Mouse (Mus musculus) layer of hippocampus, postnatal 36 days (tissue): ENCODE measurements around the gene Esrp2. TPM values are rescaled to one million over a fixed set of nuclear protein-coding genes. Genes with fewer than 3 reads are reported as not detected.

ENCODE experiments used
- DNase-seq, 2 experiments: peaks; one replicate each; pipeline ENCODE4 v3.0.0; 2022
- total RNA-seq, 2 experiments: library from RNA; stranded (reverse); gene quantifications; 2 replicates each; pipeline ENCODE4 v1.2.3; 2021

Esrp2 gene
- not detected for total RNA-seq

DNA sequence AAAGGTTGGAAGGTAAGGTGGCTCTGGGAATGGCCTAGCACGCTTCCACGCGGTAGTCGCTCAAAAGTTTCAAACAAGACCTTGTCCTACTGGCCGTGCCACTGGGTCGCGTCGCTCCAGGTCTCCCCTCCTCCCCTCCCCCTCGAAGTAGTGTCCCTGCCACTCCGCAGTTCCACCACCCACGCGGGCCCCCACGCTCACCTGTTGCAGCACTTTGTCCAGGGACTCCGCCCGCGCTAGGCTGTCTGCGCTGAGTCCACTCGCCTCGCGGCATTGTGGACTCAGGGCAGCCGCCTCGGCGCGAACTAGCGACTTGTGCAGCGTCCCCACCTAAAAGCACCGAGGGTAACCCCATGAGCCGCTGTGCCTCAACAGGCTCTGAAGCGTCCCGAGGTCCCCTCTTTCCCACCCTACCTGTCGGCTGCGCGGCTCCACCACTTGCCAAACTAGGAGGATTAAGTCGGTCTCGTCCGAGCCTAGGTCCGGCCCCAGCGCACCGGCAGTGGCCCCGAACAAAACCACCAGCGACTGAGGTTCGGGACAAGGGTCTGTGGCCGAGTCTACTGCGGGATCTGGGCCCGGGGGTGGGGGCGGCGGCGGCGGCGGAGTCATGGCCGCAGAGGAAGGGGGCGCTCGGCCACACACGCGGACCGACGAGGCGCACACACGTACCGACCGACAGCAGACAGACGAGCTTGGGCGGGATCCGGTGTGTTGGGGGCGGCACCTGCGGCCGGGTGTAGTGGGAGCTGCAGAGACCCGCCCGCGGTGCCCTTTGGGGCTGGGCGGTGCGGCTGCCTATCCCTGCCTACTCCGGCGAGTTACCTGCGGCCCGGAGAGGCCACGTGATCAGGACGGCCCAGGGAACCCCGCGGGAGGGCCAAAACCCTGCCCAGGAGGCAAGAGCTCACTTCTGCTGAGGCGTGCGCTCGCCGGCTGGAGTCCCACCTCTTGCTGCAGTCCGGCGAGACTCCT lies at the start of gene Esrp2:
Gene Esrp2 (minus strand): TSS at position 819 of the 975 bp plus-strand sequence.
- no peak for DNase-seq

DNA sequence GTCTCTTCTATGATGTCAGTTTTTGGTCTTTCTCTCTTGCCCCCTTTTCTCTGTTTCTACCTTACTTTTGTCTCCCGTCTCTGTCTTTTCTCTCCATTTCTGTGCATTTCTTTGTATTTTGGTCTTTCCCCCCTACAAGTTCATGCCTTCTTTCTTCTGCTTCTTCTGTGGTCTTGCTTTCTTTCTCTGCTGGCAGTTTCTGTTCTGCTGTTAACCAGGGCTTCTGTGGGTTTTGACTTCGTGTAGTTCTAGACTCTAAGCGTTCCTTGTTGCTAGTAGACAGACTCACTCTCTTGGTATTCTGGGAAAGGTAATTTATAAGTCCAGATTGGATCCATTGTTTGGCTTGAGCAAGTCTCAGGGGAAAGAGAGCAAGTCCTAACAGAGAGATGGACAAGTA lies 49.6 kb upstream of the Esrp2 start:
- no peak for DNase-seq

DNA sequence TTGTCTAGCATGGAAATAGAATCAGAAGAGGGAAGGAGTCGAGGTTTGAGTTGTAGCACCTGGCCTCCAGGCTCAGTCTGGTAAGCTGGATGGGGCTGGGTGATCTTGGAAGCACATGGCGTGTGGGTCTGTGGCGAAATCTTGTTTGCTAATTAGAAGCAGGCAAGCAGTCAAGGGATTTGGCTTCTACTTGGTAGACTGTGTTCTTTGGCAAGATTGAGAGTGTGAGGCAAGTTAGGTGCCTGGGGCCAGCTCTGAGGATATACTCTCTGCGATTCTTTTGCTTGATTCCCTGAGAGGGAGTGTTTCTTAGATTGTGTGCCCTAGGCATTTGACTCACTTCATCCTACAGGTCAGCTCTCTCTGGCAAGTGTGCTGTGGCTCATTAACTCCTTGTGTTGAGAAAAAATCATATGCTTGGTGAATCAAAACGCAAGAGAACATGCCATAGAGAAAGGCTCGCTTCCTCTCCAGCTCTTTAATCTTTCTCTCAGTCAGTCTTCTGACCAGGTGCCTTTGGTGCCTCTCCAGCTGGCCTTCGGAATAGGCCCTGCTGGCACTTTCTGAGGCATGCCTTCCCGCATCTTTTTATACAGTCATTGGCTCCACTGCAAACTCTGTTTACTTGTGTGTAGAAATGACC lies 49.0 kb upstream of the Esrp2 start:
- DNase-seq: peak; percentile 34 to 36

DNA sequence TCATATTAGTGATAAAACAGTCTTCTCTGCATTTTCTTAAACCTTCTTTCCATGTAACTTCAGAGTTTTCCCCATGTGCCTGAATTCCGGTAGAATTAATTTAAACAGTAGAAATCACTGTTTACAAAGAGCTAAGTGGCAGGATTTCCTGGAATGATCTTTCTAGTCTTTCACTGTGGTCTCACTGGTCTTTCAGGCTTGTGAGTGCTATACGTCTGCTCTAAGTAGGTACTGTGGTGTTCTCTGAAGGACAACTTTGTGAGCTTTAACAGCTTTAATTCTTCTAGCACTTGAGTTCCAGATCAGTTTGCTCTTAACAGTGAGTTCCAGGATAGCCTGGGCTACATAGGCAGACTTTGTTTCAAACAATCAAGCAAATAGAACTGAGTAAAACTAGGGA lies 41.7 kb upstream of the Esrp2 start:
- no peak for DNase-seq

DNA sequence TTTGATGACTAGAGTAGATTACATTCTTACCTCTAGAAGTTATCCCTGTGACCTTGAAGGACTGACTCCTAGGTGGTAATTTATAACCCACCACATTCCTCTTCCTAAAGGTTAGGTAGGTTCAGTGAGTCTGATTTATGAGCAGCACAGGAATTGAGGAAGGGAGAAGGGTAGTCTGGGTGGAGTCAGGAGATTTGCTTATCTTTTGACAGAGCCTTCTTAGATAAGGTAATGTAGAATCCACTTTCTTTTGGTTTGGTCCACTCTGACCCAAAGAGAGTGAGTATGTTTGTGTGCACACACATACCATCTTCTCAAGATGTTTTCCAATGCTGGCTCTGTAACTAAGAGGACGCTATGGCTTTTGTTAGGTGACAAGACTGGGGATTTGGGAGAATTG lies 40.8 kb upstream of the Esrp2 start:
- DNase-seq: no peak

DNA sequence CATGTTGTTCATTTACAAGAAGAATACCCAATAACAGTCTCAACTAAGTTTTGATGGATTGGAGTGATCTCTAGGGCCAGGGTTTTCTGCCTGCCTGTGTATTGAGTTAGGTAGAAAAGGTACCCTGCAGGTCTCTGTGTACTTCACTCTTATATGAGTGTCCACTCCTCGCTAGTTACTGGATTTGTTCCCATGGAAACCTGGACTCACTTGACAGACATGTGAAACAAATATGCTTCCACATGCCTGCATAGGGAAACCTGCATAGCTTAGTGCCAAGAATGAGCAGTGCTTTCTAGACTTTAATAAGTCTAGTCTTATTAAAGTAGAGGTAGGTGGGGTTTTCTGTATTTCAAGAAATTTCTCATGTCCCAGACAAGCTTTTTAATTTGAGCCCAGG lies 40.1 kb upstream of the Esrp2 start:
- no peak for DNase-seq

DNA sequence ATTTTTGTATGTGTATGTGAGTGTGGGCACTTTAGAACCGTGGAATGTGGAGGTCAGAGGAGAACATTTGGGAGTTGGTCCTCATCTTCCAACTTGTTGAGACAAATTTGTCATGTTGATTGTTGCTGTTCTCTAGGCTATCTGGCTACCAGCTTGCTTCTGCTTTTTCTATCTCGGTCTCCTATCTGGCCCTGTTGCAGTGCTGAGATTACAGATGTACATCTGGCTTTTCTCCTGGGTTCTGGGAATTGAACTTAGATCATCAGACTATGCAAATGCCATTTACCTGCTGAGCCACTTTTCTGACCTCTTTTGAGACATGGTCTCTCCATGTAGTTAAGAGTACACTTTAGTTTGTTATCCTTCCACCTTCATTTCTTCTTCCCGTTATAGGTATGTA lies 36.8 kb upstream of the Esrp2 start:
- DNase-seq: no peak

DNA sequence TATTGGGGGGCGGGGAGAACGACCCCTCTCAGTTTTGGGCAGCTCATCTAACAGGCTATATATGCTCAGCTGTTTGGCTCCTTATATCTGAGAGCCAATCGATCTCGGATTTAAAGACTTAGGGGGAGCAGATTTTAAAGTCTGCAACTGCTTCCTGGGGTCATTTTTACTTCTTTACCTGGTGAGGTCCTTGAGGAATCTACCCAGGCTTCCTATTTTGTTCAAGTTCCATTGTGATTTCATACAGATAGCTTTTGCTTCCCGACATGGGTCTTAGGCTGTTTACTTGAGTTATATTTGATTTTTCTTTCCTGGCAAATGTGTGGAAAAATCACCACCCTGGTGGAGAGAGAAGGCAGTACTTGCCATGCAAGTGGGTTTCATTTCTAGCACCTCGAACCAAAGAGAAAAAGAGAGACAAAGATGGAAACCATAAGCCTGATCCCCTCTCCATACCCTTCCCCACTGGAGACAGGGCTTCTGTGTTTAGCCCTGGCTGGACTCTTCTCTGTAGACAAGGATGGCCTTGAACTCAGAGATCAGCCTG lies 33.2 kb upstream of the Esrp2 start:
- DNase-seq: no peak

DNA sequence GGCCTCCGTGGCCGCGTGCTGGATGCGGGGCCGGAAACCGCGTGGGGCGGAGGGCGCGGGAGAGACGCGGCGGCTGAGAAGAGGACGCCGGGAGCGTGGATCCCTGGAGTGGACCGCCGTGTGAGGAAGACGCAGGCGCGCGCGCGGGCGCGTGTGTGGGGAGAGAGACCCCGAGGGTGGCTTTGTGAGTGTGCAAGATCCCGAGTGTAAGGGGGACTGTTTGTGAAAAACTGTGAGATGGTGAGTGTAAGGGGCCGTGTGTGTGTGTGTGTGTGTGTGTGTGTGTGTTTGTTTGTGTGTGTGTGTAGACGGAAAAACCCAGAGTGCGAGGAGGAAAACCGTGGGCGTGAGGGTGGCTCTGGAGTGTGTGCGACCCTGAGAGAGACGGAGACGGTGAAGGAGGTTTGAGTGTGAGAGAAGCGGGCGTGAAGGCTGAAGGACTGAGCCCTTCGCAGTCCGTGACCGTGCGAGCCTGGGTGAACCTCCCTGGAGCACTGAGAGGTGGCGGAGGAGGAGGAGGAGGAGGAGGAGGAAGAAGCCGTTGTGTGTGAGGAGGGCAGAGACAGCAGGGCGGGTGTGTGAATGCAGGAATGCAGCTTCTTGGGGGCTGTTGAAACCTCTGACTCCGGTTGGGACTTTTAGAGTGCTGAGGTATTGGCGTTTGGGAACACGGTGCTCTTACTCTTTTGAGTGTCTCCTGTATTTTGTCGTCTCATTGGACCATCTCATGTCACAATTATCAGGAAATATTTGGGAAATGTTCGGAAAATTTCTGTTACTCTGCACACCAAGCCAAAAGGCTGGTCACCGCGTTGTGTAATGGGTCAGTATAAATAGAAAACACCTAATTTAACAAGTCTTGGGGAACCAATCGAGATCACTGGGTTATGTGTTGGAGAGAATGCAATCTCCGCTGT lies 32.5 kb upstream of the Esrp2 start:
- DNase-seq: peak in 1 of 2 experiments; percentile 55

DNA sequence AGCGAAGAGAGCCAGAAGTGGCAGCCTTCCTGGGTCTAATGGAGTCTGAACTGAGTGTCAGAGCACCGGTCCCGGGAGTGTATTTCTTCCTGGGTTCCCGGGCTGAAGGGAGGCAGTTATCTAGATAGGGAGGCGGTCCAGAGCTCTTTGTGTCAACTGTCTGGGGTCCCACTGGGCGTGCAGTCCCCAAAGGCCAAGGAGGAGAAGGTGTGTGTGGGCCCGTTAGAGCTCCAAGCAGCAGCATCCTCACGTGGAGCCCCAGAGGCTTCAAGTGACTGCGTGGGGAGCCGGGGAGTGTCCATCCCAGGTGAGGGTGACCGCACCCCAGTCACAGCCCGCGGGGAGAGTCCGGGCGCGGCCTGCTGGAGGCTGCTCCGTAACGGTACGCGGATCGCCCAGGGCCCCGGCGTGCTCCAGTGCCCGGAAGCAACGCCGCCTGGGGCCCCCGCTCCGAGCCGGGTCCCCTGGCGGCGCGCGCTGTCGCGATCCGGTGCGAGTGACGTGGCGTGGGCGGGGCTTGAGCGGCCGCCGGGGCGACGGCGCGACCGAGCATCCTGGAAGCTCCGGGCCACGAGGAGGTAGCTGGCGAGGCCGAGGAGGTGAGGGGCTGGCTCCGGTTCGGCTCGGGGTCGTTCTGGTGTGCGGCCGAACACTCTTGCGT lies 31.7 kb upstream of the Esrp2 start, which contains the start of gene Slc7a6:
Gene Slc7a6 (plus strand): TSS at position 502 of the 661 bp plus-strand sequence.
- DNase-seq: peak; percentile 86 to 90

DNA sequence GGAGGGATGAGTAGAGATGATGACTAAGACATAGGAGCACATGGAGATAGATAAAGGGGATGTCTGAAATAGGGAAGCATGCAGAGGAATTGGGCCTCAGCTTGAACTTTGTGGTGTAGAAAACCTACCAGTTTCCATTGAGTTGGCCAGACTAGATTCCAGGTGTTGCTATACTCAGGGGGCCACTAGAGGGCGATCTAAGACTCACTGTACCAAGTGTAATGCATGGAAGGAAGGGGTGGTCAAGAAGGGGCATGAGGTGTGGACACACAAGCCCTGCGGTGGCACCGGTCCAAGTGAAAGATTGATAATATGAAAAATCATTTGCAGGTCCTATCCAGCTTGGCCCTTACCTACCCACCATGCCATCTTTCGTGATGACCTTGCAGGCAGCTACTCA lies 28.7 kb upstream of the Esrp2 start:
- DNase-seq: peak; percentile 49 to 66

DNA sequence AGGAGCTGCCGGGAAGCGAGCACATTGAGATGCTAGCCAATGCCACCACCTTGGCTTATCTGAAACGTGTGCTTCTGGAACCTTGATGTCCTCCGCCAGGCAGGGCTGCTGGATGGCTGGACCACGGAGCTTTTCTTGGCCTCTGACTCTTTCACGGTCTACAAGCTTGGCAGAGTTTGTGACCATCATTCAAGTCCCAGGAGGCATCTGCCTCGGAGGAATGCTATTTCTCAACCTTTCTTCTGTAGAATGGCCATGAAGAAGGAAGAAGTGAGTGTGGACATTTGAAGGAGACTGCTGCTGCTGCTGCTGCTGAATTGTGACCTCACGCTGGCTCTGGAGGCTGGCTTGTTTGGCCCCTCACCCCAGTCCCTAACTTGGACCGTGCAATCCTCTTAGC lies 26.5 kb upstream of the Esrp2 start:
- no peak for DNase-seq

DNA sequence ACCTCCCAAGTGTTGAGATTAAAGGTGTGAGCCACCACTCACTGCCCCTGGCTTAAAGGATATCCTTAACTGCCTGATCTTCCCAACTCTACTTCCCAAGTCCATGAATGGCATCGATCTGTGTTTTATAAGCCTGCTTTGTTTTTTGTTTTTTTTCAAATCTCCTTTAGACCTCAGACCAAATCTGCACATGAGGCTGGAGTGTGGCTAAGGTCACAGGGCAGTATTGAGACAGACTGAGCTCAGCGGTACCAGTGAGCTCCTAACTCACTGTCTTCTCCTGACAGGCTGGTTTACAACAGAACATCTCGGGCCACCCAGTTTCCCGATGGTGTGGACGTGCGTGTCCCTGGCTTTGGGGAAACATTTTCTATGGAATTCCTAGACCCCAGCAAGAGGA lies 23.1 kb upstream of the Esrp2 start:
- no peak for DNase-seq

DNA sequence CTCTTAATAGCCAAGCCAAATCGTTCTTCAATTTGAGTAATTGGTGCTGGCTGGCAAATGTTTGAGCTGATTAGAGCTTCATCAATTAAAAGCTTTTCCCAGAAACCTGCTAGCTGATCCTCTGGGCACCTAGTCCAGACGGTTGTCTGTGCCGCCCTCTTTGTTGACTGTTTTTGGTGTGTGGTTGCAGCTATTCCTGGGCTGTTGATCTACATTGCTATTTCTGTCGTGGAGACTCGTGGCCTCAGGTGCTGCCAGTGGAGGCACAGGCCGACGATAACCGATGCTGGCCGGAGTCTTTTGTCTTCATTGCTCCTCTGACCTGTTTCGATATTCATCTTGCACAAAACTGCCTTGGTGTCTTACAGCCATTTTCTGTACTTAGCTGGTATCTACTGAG lies 21.6 kb upstream of the Esrp2 start:
- DNase-seq: no peak

DNA sequence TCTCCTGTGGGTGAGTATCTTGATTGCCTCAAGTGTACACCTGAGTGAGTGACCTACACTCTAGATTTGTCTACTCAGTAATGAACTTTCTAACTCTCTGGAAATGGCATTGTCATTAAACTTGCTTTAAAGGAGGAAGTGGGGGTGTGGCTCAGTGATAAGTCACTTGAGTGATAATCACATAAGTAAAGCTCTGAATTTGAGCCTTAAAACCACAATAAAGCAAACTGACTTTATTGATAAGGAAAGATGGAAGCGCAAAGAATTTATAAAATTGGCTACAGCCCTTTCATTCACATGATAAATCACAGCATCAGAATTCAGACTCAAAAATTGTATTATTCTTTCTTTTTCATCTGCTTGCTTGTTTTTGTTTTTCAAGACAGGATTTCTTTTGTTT lies 20.6 kb upstream of the Esrp2 start:
- DNase-seq: no peak

DNA sequence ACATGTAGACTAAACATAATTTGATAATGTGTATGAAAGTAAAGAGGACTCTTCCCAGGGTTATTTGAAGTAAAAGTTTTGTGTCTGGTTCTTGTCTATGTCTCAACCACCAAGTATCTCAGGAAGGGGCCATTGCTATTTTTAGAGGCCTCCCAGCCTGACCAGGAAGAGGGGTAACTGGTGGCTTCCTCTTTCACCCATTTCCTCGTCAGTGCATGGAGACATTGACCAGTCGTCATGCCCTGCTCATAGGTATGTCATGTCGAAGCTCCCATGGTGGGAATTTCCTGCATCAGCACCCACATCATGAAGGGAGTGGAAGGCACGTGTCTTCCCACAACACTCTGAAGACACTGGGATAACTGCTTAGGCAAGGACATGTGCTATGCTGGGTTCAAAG lies 16.1 kb upstream of the Esrp2 start:
- DNase-seq: no peak

DNA sequence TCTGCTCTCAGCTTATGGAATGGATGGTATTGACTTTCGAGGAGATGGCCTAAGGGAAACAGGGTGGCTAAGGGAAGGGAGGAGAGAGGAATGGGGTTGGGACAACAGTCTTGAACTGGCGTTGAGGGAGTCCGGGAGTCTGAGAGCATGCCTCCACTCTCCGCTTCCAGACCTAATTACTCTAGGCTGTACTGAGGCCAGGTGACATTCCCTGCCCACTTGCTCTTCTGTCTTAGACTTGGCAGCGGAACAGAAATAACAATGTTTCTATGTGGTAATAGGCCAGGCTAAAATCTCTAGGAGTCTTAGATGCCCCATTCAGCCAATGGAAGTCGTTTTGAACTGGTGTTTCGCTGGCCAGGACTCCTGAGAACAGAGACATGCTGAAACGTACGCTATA lies 14.3 kb upstream of the Esrp2 start:
- no peak for DNase-seq

DNA sequence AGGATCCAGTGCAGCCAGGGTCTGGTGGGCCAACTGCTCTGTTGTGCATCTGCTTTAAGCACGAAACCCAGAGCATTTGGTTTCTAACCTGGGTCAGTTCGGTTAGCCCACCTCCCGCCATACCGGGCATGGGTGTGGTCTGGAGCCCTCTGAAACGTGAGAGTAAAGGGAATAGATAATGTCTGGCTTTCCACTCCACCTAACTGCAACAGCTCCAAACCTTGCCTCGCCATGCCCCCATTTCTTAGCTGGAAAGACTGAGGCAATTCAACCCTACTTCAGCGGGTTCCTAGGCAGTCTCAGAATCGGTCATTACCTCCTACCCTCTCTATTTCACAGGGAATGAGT lies 13.9 kb upstream of the Esrp2 start:
- no peak for DNase-seq

DNA sequence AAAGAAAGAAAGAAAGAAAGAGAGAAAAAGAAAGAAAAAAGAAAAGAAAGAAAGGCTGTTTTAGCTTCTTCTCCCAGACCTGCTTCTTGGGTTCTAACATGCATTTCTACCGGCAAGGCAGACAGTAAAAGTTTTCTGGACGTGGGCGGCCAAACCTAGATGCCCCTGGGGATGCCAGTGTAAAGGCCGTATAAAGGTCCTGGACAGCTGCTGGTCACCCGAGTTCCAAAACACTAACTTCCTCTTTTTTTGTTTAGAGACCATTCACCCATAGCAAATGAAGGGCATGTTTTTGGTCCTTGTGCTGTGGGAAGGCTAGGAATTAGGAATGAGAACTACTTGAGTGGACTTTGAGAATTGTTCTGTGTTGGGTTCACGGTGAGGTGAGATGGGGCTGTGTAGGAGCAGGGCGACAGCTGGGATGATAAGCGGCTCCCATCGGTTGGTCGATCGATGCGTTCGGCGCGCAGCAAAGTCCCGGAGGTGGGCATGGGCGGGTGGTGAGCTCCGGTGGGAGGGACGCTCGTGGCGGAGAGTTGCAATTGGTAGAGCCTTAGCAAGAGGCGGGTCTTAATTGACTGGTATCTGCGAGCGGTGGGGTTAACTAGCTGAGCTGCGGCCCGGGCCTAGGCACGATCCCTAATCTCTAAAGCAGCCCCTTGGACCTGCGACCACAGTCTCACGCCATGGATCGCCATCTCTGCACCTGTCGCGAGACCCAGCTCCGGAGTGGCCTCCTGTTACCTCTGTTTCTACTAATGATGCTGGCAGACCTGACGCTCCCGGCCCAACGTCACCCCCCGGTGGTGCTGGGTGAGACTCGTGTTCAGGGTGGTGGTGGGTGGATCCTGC lies 13.3 kb upstream of the Esrp2 start, which contains the start of gene Pla2g15:
Gene Pla2g15 (plus strand): TSS at position 599 of the 852 bp plus-strand sequence.
- peak; percentile 91 to 93 for DNase-seq

DNA sequence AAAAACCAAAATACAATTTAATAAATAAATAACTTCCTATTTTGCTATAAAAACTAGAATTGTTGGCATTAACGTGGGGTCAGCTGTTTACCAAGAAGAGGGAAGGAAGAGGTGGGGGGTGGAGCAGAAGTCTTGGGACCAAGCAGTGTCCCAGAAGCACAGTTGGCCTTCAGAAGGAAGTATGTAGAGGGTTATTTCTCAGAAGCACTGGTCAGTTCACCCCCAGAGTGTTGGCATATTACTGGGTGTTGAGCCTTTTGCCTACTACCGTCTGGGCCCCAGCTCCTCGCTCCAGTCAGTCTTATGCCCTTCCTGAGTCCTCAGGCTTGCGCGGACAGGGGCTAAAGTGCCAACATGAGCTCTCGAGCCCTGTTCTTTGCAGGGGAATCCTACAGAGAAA lies 12.3 kb upstream of the Esrp2 start:
- DNase-seq: no peak
